Mouse (Mus musculus) brain, adult 2 months (tissue): ENCODE measurements at regions not wholly inside any gene's neighbourhood (a gene's known extent, or its start where the extent isn't known, plus 50 kb on each side); places are given as distances from the start of the nearest gene placed in this dataset.
A peak's percentile ranks its signal among the peaks of the same experiment; 100 is the strongest.

Experiments
- DNase-seq: peaks from one replicate; pipeline ENCODE4 v3.0.0; 2011; ENCODE audit warnings: low read depth, low spot score

GRCm38 (mm10) chr3:73435241-73435640, 273.0 kb downstream of the Bche start:
- DNase-seq: no peak

DNA sequence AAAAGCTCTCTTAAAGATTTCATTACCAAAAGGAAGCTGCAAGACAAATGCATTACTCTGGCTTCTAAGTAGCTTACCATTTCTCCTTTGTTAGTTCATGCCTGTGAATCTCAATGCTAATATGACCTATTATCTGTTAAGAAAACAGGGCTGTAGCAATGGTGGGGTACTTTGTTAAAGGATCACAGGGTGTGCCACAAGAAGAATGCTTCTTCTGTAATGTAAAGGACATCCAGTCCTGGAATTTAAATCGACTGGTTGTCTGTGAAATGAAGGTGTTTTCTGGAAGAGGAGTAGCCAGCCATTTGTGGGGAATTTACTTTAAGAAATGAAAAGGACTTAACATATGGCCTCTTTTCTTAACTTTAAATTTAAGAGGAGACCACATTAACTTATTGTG, 273.9 kb downstream of the Bche start:
- DNase-seq: no peak

DNA sequence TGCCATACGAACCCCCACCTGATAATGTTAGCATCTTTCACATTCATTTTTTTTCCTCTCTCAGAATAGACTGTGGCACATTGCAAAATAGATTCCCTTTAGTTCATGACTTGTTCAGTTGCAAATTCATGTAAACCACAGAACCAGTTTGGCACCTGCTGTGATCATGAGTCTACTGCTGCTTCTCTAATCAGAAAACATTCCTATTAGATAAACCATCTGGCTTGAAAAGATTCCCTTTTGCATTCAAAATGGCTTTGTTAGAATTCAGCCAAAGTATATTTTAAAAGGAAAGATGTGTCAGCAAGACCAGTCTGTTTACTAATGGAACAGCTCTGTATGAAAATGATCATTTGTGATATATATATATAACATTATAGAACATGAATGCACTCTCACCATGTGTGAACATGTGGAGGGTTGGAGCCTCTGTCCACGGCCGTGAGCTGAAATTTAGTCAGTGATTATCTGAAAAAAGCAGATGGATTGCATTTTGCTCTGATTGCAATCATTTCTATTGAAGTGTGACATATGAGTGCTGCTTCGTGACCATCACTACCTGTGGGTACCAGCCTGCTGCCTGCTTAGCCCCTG, 298.2 kb downstream of the Bche start:
- peak; percentile 69 for DNase-seq

DNA sequence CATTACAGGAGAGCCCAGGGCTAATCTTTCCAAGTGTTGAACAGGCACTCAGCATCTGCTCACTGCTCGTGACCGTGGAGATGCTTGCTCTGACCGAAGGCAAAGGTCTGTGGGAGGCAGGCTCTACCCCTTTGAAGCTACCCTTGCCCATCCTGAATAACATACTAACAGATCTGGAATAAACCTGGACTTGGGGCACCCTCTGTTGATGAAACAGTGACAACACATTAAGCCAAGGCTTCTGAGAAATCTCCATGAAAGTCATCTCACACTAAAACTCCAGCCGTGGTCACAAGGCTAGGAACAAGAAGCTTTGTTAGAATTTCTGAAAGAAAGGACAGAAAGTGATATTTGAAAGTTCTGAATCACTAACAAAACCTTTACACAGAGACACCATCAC, 306.8 kb downstream of the Bche start:
- DNase-seq: peak; percentile 63

DNA sequence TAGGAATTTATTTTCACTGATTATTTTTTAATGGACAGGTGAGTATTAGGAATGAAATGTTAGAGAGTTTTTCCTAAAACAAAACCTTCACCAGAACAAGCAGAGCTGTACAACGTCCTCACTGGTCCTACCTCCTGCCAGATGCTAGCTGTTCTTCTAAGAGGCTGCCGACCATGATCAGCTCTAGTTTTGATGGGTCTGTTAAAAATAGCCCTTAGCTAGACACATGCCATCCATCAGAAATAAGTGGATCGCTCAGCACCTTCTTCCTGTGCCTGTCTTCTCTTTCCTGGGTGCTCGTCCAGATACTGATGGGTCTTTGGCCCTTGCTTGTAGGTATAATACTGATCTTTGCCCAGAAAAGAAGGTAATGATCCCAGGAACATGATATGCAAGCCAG, 312.4 kb downstream of the Bche start:
- DNase-seq: peak; percentile 23

GRCm38 (mm10) chr3:73389722-73390651, 318.2 kb downstream of the Bche start:
- DNase-seq: no peak

DNA sequence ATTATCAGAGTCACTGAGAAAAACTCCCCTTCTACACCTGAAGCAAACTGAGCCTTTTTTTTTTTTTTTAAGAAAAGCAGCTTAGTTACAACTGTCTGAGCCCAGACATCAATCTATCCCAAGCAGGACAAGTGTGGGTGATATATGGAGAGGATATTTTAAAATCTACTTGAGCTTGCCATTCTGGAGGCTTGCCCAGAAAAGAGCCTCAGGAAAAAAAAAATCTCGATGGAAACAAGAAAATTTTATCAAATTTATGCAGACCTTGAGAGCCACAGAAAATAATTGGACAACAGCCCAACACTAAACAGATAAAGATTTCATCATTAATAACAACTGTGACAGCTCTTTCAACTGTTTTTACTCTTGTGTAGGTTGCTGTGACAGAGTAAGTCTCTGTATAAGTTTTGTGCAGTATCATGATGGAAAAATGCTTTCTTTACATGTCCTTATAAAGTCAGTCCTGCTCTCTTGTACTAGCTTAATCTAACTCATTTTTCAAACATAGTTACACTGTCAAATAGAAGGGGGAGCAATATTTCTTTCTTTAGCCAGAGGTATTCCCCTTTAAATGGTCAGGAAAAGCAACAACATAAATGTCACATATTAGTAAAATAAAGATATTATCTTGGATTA, 297.4 kb upstream of the Slitrk3 start:
- DNase-seq: peak; percentile 45

DNA sequence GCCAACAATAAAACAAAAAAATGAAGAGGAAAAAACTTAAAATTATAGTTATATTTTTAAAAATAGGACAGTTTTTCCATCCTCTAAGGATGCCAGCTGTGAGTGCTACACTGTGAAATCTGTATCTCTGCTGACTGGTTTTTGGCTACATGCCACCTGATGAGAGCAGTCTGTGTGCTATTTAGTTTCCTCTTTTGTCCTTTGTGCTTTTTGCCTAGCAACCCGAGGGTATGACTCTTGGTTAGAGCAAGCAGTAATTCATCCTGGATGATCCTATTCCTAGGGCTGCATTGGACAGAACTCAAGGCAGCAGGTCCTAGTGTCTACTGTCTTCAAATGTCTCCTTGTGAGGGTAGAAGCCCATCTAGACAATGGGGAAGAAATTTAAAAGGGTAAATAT, 285.6 kb upstream of the Slitrk3 start:
- DNase-seq: peak; percentile 92

DNA sequence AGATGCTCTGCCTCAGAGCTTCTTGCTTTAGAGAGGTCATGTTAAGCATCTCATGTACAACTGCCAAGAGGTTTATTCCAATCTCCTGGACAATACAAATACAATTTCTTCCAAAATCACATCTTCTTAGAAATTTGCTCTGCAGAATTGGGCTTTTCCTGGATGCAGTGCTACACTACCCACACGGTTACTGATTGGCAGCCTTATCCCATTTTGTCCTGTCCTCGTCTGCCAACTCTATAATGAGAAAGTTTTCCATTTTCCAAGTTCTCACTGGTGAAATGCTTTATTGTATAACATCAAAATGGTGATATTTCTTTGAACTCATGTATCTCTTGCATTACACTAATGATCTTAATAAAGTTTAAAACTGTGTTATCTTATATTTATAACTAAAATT, 282.1 kb upstream of the Slitrk3 start:
- DNase-seq: peak; percentile 62

DNA sequence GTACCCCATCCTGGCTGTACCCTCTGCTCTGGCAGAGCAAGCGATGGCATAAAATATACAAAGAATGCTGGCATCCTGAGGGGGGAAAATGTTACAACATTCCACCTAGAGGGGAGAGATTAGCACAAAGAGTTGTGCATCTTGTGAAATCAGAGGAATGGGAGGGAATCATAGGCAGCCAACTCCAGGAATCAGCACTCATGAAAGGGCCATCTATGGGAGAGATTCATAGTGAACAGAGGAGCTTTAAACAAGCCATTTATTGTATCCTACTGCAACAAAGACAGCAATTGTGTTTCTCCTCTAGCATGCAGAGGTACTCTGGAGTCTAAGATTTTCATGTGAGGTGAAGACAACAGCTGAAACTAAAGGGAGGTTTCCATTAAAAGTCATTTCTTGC, 265.6 kb upstream of the Slitrk3 start:
- peak; percentile 79 for DNase-seq
